Mouse (Mus musculus): ENCODE measurements around the gene Tmem167b. TPM values are rescaled to one million over a fixed set of nuclear protein-coding genes. Genes with fewer than 3 reads are reported as not detected.

Gene Tmem167b
- total RNA-seq, 2 experiments from 2014 or later: 15.2 to 38.2 TPM

GRCm38 (mm10) chr3:108542299-108542698, 20.0 kb downstream of the Tmem167b start:
- no peak for ATAC-seq (replicated peaks; ENCODE audit: poor library complexity)

GRCm38 (mm10) chr3:108537303-108537702, 25.0 kb downstream of the Tmem167b start:
- peak; percentile 95 for ATAC-seq (replicated peaks; ENCODE audit: poor library complexity)

GRCm38 (mm10) chr3:108536517-108537260, 25.6 kb downstream of the Tmem167b start, which contains the start of gene 5330417C22Rik:
Gene 5330417C22Rik (minus strand): TSS chr3:108536536.
- peak; percentile 29 for ATAC-seq (replicated peaks; ENCODE audit: poor library complexity)

GRCm38 (mm10) chr3:108535896-108536516, 26.3 kb downstream of the Tmem167b start:
- no peak for ATAC-seq (replicated peaks; ENCODE audit: poor library complexity)

- ATAC-seq (replicated peaks; ENCODE audit: poor library complexity): no peak
Measured at GRCm38 (mm10) chr3:108533951-108534350, 28.3 kb downstream of the Tmem167b start, which contains the start of gene 1700013F07Rik. Gene 1700013F07Rik (plus strand): TSS chr3:108534150.

- ATAC-seq (replicated peaks; ENCODE audit: poor library complexity): no peak
Measured at GRCm38 (mm10) chr3:108533114-108533885, 29.0 kb downstream of the Tmem167b start.

- 0 out of 2 replicates have a peak, but pooled peaks have one; percentile 31 for ATAC-seq (replicated peaks; ENCODE audit: poor library complexity)
Measured at GRCm38 (mm10) chr3:108528489-108528888, 33.8 kb downstream of the Tmem167b start.

- no peak for ATAC-seq (replicated peaks; ENCODE audit: poor library complexity)
Measured at GRCm38 (mm10) chr3:108523415-108523814, 38.9 kb downstream of the Tmem167b start.

GRCm38 (mm10) chr3:108518276-108518675, 44.0 kb downstream of the Tmem167b start:
- no peak for ATAC-seq (replicated peaks; ENCODE audit: poor library complexity)

- ATAC-seq (replicated peaks; ENCODE audit: poor library complexity): no peak
Measured at GRCm38 (mm10) chr3:108513465-108513864, 48.8 kb downstream of the Tmem167b start.

- ATAC-seq (replicated peaks; ENCODE audit: poor library complexity): no peak
Measured at GRCm38 (mm10) chr3:108510716-108511483, 51.4 kb downstream of the Tmem167b start.

GRCm38 (mm10) chr3:108510156-108510555, 52.1 kb downstream of the Tmem167b start:
- ATAC-seq (replicated peaks; ENCODE audit: poor library complexity): no peak

GRCm38 (mm10) chr3:108508745-108509474, 53.4 kb downstream of the Tmem167b start:
- ATAC-seq (replicated peaks; ENCODE audit: poor library complexity): peak; percentile 100

Other genes starting within 250 kb of the Tmem167b start
- gene Mybphl, start 197.6 kb downstream of the Tmem167b start, total RNA-seq (2015): not detected in 2 replicates
- gene Mybphl, start 197.6 kb downstream of the Tmem167b start, total RNA-seq (2017): not detected in 2 replicates
- 7.7 and 10.3 TPM in 2 replicates for gene Psrc1, start 178.6 kb downstream of the Tmem167b start, total RNA-seq (2015)
- gene Psrc1, start 178.6 kb downstream of the Tmem167b start, total RNA-seq (2017): 10.2 and 14.1 TPM in 2 replicates
- gene Celsr2, start 146.9 kb downstream of the Tmem167b start, total RNA-seq (2015): 1.1 and 1.6 TPM in 2 replicates
- 0.20 and 0.42 TPM in 2 replicates for gene Celsr2, start 146.9 kb downstream of the Tmem167b start, total RNA-seq (2017)
- 19.0 and 26.5 TPM in 2 replicates for gene Sars, start 117.3 kb downstream of the Tmem167b start, total RNA-seq (2015)
- gene Sars, start 117.3 kb downstream of the Tmem167b start, total RNA-seq (2017): 249 and 357 TPM in 2 replicates
- gene 1700013F07Rik, start 28.3 kb downstream of the Tmem167b start, total RNA-seq (2015): not detected in 2 replicates
- gene 1700013F07Rik, start 28.3 kb downstream of the Tmem167b start, total RNA-seq (2017): not detected in 2 replicates
- gene 5330417C22Rik, start 25.9 kb downstream of the Tmem167b start, total RNA-seq (2015): 0.20 and 0.27 TPM in 2 replicates
- gene 5330417C22Rik, start 25.9 kb downstream of the Tmem167b start, total RNA-seq (2017): 0.20 and 0.25 TPM in 2 replicates
- gene Taf13, start 9.2 kb upstream of the Tmem167b start, total RNA-seq (2015): 12.9 and 15.6 TPM in 2 replicates
- gene Taf13, start 9.2 kb upstream of the Tmem167b start, total RNA-seq (2017): 13.2 and 15.9 TPM in 2 replicates
- gene Wdr47, start 28.8 kb upstream of the Tmem167b start, total RNA-seq (2015): 1.6 and 2.4 TPM in 2 replicates
- gene Wdr47, start 28.8 kb upstream of the Tmem167b start, total RNA-seq (2017): 4.1 and 8.9 TPM in 2 replicates
- 36.1 and 39.2 TPM in 2 replicates for gene Clcc1, start 91.4 kb upstream of the Tmem167b start, total RNA-seq (2015)
- 85.3 and 91.2 TPM in 2 replicates for gene Clcc1, start 91.4 kb upstream of the Tmem167b start, total RNA-seq (2017)
- gene Gpsm2, start 159.8 kb upstream of the Tmem167b start, total RNA-seq (2015): 7.2 and 11.1 TPM in 2 replicates
- 11.7 and 16.3 TPM in 2 replicates for gene Gpsm2, start 159.8 kb upstream of the Tmem167b start, total RNA-seq (2017)
- gene Aknad1, start 177.2 kb upstream of the Tmem167b start, total RNA-seq (2015): 0.10 TPM in 1 of 2 replicates, not detected in the other
- gene Aknad1, start 177.2 kb upstream of the Tmem167b start, total RNA-seq (2017): 0.14 TPM in 1 of 2 replicates, not detected in the other